Mouse (Mus musculus) right cerebral cortex, postnatal 25 days (tissue): ENCODE data around the gene Cramp1l.

Source experiments
- DNase-seq: peaks from one replicate; pipeline ENCODE4 v3.0.0; 2022

Cramp1l gene

GRCm38 (mm10) chr17:25015655-25016291, at the start of gene Cramp1l, which contains the start of gene Ift140:
Cramp1l (minus strand) TSS chr17:25015788.
Ift140 (plus strand) TSS chr17:25016085.
- peak; percentile 100 for DNase-seq

GRCm38 (mm10) chr17:25065189-25065588, 49.6 kb upstream of the Cramp1l start:
- no peak for DNase-seq

GRCm38 (mm10) chr17:25064351-25064750, 48.8 kb upstream of the Cramp1l start:
- no peak for DNase-seq

DNA sequence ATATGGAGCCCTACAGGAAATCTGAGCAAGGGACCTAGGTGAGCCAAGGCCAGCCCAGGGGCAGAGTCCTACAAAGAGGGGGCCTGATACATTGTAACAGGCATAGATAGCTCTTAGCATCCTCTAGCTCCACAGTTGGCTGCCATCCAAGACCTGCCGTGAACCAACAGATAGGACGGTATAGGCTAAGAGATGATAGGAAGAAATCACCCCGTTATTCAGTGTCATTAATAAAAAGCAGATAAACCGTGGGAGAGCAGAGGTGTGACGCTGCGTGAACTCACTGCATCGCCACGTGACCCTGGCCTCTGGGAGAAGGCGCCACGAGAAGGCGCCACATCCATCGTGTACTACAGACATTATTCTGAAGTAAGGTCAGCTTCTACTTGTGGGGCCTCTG, 48.3 kb upstream of the Cramp1l start:
- no peak for DNase-seq

- DNase-seq = no peak
These were observed 47.7 kb upstream of the Cramp1l start for GRCm38 (mm10) chr17:25063261-25063660.

GRCm38 (mm10) chr17:25057041-25057440, 41.5 kb upstream of the Cramp1l start:
- DNase-seq = no peak

DNA sequence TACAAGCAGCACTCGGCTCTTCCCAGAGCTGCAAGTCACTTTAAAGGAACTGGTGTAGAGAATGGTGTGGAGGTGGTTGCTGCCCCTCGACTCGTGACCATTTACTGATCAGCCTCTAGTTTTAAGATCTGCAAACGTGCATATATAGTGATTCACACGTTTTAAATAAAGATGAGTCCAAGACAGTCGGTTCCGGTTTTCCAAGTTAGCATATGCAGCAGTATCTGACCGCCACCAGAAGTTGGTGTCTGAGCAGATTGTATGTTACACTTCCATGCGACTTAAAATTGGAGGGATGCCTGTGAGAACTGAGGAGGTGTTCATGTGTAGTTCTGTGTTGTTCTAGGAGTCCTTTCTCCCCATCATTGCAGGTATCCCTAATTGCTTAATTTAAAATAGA, 37.7 kb upstream of the Cramp1l start:
- DNase-seq = peak; percentile 14

- no peak for DNase-seq
These were observed 31.6 kb upstream of the Cramp1l start for GRCm38 (mm10) chr17:25047143-25047542.

DNA sequence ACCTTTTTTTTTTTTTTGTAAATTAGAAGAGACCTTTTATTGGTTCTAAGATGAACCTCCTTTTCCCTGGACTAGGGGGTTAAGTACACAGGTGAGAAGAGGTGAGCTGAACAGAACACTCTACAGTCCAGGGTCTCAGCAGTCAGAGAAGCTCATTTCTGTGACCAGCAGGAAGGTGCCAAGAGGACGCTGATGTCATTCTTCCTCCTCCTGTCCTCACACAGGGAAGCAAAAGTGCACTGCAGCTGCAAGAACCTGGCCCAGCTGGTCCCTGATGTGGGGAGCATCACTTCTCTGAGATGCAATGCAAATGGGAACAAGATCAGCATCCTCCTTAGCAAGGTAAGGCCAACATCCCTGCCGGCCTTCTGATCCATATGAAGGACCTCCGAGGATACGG, 29.7 kb upstream of the Cramp1l start:
- no peak for DNase-seq

DNA sequence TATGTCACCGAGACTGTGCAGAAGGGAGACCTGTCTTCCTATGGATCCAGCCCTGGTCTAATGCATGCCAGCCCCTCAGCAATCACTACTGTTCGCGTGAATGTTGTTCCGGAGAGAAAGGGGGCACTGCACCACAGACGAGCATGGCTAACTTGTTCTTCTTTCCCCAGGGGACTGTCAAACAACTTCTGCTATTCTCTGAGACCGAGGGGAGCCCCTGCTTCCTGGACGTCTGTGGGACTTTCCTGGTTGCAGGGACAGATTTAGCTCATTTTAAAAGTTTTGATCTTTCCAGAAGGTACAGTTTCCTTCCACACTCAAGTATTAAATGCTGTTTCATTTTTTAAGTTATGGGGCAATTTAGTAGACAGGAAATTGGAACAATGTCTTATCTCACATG, 29.3 kb upstream of the Cramp1l start:
- DNase-seq = no peak

- no peak for DNase-seq
These were observed 20.6 kb upstream of the Cramp1l start for GRCm38 (mm10) chr17:25036183-25036582.

GRCm38 (mm10) chr17:25016292-25017132, 924 bp upstream of the Cramp1l start:
- DNase-seq = peak; percentile 82

DNA sequence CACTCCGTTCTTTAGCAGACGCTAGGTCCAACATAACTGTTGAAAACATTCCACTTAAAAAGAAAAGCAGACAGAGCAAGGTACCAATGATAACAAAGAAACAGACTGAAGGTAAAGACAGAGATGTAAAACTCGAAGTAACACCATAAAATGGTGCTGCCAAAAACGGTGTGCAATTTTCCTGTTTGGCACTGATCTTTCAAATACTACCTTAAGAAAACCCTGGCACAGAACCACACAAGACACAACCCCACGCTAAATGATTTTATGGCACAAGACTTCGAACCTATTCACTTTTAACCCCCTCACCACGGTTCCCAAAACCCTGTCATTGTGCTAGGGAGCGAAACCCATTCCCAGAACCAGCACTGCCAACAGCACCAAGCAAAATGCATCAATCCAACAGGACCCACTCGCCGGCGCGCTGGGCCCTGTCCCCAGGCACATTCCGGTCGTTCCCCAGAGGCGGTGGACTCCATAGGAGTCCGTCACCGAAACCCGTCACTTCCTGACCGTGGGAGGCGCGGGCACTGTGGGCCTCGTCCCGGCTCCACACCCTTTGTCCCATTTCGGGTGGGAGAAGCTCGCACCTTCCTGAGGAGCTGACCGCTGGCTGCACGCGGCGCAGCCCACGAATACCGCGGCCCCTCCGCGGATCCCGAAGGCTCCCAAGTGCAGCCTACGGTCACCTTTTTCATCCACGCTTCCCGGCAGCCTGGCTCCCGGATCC, 582 bp downstream of the Cramp1l start:
- peak; percentile 63 for DNase-seq

GRCm38 (mm10) chr17:25013606-25014501, 1.7 kb downstream of the Cramp1l start:
- DNase-seq = peak; percentile 16

- DNase-seq = no peak
These were observed 8.1 kb downstream of the Cramp1l start for GRCm38 (mm10) chr17:25007480-25007879.

DNA sequence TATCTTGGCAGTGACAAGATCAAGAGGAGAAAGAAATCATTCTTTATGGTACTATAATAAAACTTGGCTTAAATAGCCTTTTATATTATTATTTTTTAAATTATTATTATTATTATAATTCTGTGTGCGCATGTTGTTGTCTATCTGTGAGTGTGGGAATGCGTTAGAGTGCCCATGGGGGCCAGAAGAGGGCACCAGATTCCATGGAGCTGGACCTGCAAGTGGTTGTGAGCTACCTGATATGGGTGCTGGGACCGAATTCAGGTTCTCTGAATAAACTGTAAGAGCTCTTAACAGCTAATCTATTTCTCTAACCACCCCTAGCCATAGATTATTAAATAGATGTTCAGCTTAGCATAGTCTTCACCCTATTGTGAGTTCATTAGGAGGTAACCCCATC, 10.5 kb downstream of the Cramp1l start:
- DNase-seq = no peak

GRCm38 (mm10) chr17:24994721-24995120, 20.9 kb downstream of the Cramp1l start:
- DNase-seq = no peak

GRCm38 (mm10) chr17:24987221-24987620, 28.4 kb downstream of the Cramp1l start:
- DNase-seq = peak; percentile 11

DNA sequence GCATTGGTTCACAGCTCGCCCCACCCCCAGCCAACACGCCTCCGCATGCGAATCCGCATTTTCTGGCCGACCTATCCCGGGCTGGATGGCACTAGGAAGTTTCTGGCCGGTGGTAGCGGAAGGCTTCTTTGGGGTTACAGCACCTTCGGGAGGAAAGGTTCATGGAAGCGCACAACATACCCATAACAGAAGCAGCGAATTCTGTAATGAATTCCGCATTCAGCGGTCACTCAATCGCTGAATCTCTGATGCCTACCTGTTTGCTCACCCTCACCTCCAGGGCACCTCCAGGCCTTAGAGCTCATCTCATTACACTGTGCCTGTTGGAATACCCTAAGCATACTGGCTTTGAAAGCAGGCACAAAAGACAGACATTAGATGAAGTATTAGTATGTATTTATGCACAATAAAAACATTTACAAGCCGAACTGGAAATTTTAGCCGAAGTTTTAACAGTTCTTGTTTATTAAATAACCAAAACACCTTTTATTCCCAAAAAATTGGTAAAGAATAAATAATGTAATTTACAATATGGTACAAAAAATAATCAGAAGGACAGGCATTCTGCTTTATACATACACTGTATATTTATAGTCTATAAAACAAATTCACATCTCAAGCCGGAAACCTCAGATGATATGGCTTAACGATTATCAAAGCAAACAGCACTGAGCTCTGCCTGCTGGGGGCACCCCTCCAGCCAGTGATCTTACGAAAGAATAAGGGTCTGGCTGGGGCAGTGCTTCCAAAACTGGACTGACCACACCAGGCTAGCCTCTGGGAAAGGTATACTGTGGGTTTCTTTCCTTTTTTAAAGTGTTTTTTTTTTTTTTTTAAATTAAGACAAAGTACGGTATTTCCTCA, 54.5 kb downstream of the Cramp1l start:
- DNase-seq = no peak

GRCm38 (mm10) chr17:24960135-24960851, 55.3 kb downstream of the Cramp1l start, which contains the start of gene Jpt2:
Jpt2 (minus strand) TSS chr17:24960689.
- peak; percentile 97 for DNase-seq

DNA sequence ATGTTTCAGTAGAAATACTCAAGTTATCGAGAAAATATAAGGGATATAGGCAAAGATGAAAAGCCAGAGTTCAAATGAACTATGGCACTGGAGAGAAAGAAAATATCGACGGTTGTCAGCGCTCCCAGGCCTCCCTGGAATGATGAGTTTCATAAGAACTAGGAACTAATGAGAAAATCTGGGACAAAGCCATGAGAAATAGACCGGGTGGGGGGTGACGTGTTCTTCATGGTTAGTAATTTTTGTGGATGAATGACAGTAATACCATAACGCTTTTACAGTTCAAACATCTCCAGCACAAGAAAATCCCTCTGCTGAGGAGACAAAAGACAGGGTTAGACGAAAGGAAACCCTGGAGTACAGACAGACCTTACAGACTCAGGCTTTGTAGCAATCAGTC, 56.2 kb downstream of the Cramp1l start:
- no peak for DNase-seq
